Mouse (Mus musculus) common myeloid progenitor, adult 5-6 weeks (primary cell): ENCODE measurements around the gene Abhd16a. TPM values are rescaled to one million over a fixed set of nuclear protein-coding genes. Genes with fewer than 3 reads are reported as not detected.

Source experiments
- ATAC-seq: replicated peaks from 2 replicates; pipeline ENCODE4 v1.8.0; 2016; ENCODE audit warnings: low read depth, mild to moderate bottlenecking, moderate TSS enrichment, inconsistent platforms; ENCODE audit not compliant: poor library complexity, severe bottlenecking
- total RNA-seq: library from RNA; stranded (forward); fragments of 200-1000, 187-1606 nt; gene quantifications from 2 replicates; pipeline ENCODE4 v1.2.3, GENCODE M21; 2017

Abhd16a gene
- total RNA-seq, 1 experiment from 2014 or later: 38.8 TPM

DNA sequence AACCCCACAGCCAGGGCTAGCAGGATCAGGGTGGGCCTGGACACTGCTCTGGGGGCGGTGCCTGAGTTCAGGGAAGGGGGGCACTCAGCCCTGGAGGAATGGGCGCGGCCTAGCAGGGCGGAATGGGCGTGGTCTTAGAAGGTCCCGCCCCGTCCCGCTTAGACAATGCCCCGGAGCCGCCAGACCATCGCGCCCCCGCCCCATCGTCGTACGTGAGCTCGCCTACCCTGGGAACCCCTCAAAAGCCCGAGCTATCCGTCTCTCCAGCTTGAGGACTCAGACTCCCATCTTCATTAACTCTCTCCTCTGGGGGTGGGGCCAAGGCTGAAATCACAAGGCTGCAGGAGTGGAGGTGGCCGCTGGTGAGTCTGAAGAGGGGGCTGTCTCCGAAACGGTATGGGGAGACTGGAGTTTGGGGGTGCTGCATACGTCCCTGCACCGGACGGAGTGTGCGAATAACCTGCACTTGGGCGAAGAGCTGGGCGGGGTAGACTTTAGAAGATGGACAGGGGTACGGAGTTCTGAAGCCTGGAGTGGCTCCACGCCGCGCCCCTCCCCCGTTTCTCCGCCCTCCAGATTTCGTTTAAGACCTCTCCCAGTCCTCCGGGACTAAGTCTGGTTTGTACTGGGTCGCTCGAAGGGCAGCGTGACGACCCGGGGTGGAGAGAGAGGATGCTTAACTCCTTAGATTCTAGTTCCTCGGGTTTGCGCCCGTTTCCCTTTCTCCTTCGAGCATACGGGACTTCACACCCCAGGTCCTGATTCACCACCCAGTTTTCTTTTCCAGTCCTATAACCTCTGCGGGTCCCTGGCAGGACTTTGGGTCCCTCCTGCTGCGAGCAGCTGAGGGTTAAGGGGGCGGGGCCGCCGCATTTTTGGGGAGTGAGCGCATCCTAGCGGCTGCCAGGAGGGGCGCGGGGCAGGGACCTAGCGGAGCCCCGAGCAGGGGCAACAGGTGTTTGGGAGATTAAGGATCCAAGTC, 29.9 kb upstream of the Abhd16a start, which contains the start of gene Ddah2:
Gene Ddah2, plus strand, starts transcription at position 125 of the 982 bp plus-strand sequence.
- peak; percentile 83 for ATAC-seq

DNA sequence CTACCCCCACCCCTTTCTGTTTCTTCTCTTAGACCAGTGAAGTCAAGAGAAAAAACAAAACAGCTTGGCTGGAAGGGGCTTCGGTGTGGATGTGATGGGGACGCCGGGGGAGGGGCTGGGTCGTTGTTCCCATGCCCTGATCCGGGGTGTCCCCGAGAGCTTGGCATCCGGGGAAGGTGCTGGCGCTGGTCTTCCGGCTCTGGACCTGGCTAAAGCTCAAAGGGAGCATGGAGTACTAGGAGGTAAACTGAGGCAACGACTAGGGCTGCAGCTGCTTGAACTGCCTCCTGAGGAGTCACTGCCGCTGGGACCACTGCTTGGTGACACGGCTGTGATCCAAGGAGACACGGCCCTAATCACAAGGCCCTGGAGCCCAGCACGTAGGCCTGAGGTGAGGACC, 29.0 kb upstream of the Abhd16a start:
- ATAC-seq: no peak

DNA sequence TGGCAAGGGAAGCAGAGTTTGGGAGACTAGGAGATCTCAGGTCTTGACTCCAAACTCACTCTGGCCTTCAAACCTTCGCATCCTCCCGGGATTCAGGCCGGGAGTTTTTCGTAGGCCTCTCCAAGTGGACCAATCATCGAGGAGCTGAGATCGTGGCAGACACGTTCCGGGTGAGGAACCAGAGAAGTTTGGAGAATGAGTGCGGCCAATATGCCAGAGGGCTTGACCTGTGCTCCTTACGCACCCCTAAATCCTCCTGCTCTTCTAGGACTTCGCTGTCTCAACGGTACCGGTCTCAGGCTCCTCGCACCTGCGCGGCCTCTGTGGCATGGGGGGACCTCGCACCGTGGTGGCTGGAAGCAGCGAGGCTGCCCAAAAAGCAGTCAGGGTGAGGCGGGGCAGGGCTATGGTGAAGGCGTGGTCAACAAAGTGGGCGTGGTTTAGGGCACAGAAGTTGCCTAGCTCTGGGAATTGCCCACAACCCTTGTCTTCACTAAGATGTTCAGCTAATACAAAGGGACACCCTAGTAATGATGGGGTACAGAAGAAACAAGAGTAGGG, 28.2 kb upstream of the Abhd16a start:
- ATAC-seq: no peak

DNA sequence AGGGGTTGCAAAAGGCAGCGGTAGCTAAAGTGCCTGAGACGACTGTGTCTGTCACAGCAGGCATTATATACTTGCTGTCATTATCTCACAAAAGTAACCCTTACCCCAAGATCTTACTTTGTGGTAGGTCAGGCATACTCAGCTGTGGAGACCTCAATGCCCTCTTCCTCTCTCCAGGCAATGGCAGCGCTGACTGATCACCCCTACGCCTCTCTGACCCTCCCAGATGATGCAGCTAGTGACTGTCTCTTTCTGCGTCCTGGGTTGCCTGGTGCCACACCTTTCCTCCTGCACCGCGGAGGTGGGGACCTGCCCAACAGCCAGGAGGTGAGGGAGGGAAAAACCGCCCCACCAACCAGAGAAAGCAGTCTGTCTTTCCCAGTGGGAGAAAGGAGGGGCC, 27.8 kb upstream of the Abhd16a start:
- no peak for ATAC-seq

DNA sequence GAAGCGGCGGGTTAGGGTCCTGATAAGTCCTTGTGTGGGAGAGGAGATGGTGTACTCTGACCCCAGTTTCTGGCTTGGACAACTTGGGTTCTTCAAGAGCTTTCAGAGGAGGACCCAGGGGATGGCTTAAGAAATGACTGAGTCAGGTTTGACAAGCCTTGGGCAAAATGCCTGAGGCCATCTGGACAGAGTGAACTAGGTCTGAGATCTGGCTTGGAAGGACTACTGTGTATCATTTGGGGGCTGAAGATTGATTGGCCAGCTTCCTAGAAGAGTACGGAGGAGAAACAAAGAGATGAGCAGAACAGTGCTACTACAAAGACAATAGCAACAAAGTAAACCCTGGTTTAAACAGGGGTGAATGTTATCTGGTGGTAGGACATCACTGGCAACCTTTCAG, 25.6 kb upstream of the Abhd16a start:
- no peak for ATAC-seq

DNA sequence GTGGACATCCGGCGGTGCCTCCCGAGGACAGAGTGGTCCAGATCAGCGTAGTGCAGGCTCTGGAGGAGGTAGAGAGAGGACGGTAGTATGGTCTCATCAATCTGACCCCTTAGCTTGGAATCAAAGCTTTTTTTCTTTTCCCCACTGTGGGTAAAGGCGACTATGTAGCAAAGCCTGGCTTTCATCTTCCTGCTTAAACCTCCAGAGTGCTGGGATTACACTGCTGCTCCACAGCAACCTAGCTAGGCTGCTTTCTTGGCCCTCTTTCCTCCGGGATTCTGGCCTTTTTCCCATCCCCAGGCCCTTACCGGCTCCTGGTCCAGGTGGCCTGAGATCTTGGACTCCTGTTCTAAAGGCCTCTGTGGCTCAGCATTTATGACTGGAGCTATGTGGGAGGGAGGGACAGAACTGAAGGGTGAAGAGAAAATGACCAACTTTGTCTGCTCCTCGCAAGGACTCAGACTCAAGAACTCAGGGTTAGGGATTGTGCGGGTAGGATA, 24.6 kb upstream of the Abhd16a start:
- no peak for ATAC-seq

DNA sequence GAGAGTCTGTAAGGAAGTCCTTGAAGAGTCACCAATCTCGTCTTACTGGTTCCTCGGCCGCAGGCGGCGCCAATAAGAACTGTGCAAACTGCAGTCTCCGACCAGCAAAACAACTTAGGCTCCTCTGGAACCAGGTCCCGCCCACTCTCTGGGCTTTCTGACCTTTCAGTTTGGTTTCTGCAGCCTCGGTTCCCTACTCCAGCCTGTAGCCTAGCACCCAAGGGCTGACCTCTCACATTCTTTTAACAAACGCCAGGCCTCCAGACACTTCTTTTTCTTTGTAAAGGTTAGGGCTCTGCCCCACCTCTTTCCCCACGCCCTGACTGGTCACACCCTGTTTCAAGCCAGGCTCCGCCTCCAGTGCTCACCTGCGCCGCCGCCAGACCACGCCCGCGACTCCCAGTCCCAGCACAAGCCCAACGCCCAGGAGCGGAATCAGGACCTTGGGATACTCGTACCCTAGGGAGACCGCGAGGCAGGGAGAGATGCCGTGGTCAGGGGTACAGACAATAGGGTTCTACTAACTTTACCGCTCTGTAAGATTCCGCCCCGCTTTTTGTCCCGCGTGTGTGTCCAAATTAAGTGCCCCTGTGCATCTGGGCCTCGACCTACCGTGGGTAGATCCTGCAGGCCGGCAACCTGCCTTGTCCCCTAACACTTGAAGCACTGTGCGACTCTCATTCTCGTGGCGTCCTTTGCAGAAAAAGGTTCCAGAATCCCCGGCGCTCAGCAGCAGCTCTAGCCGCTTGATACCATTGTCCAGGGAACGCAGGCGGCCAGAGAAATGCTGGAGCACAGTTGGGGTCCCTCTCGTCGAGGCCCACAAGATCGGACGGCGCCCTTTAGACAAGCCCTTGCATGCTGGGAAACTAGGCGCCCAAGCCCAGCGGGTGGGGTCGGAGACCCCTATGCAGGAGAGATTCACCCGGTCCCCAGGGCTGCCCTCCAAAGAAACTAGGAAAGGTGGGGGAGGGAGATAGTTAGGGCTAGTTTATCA, 23.8 kb upstream of the Abhd16a start, which contains the start of gene Ly6g6c:
Gene Ly6g6c, plus strand, starts transcription at position 438 of the 997 bp plus-strand sequence.
- ATAC-seq: peak; percentile 37

DNA sequence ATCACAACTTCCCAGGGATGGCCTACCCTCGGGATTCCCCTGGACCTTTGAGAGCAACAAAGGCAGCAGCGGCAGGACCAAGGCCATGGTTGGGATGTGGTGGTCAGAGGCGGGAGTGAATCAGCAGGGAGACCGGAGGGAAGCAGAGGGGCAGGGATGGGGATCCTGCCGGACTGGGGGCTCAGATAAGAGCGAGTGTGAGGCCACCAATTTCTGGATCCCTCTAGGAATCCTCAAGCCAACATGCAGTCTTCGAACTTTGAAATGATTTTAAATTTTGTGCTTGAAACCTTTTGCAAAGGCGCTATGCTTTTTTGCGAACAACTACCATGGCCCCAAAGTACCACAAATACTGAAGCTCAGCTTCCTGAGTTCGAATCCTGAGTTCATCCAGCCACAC, 23.0 kb upstream of the Abhd16a start, which contains the start of gene Mpig6b:
Gene Mpig6b, minus strand, starts transcription at position 101 of the 400 bp plus-strand sequence.
- no peak for ATAC-seq

DNA sequence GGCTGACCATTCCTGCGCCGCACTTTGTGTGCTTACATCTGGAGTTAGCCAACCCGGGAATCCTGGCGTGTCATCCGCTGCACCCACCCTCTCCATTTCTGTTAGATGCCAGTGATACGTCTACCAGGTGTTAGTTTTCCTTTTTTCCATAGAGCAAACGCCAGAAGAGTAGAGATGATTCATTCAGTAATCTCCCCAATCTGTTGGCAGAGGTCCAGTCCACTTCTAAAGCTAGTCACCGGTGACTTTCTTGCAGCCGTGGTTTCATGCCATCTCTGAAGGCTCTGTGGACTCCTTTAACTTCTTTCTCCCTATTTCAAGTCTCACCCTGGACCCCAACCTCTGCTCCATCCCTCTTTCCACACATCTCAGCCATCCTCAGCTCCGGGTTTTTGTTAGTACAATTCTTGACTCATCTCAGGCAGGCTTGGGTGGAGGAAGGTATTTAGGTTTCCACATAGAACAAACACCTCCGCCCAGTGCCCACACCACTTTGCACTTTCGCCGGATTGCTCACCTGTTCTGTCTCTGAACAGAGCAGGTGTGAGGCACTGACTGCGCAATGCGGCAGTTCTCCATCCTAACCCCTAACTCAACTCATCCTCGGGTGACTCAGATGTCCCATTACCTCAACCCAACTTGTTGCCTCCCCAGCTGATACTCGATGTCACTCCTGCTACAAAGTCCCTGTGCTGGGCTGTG, 20.7 kb upstream of the Abhd16a start:
- ATAC-seq: no peak

DNA sequence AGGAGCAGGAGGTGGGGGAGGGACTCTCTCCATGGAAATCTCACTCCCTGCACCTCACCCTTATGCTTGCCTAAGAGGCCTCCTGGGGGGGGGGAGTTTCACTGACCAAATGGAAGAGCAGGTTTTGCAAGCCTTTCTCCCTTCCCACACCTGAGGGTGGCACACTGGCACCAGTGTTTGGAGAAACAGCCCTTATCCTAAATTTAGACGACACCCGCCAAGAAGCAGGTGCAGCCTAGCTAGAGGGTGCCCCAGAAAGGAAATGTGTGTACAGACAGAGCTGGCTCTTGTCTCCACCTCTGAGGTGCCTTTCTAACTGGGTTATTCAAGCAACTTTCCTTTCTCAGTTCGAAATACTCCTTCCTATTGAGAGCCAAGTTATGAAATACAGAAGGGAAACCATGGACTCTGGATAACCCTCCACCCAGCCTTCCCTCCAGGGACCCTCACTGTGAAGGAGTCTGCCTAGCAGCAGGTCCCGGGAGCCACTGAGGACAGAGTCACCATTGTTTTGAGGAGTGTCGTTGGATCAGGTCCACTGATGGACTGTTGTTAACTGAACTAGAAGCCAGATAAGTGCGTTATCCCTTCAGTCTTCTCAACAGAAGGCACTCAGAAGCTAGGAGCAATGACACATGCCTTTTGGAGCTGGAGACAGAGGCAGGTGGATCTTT, 18.4 kb upstream of the Abhd16a start:
- no peak for ATAC-seq

DNA sequence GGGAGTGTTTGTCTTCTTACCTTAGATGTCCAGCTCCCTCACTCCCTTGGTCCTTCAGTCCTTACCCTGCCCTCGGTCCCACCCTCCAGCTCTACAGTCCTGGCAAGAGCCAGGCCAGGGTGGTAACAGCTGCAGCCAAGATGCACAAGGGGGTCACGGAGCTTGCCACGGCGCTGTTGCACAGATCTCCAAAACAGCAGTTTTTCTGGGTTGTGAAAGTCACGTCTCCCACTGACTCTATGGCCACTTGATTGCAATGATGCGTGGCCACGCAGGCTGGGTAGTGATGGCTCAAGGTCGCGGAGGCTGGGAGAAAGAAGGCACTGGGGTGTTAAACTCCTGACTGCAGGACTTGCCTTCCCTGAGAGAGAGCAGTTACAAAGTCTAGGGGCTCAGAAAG, 17.6 kb upstream of the Abhd16a start:
- no peak for ATAC-seq

DNA sequence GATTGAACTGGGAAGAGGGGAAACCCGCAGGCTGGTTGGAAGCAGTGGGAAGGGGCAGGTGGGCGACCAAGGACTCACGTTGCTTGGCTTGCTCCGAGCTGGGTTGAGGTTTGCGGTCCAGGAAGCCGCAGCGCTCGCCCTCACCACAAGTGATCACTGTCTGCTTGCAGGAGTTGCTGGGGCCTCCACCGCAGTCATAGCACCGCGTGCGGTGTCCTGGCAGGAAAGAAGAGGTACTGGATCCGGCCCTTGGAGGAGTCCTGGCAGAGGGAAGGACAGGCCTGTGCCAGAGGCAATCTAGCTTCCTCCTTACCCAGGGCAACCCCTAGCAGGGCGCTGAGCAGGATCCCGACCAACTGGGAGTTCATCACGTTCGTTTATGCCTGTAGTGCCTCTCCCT, 15.0 kb upstream of the Abhd16a start:
- ATAC-seq: peak; percentile 65

DNA sequence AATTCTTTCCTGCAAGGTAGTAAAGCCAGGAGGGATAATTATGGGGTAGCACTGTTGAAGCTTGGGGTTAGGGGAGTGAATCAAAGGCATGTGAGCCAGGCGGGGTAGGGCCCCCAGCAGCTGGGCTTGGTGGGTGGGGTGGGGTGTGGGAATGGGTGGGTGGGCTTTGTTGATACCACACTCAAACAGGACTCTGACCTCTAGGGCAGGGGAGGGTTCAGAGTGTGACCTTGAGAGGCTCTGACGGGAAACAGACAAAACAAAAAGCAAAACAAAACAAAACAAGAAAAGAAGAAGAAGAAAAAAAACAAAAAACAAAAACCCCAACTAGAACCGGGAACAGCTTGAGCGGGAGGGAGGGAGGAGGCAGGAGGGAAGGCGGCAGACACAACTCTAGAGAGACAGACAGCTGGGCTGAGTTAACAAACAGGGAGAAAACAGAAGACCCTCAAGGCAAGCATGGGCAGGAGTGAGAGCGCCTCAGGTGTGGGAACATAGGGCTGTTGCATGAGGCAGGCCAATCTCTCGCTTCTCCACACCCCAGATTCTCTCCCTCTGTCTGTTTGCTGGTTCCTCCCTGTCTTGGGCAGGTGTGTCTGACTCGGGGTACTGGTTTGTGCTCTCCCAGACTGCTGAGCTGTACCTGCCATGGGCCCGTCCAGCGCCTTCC, 12.4 kb upstream of the Abhd16a start, which contains the start of gene Ly6g6e:
Gene Ly6g6e, plus strand, starts transcription at position 396 of the 670 bp plus-strand sequence.
- ATAC-seq: no peak

DNA sequence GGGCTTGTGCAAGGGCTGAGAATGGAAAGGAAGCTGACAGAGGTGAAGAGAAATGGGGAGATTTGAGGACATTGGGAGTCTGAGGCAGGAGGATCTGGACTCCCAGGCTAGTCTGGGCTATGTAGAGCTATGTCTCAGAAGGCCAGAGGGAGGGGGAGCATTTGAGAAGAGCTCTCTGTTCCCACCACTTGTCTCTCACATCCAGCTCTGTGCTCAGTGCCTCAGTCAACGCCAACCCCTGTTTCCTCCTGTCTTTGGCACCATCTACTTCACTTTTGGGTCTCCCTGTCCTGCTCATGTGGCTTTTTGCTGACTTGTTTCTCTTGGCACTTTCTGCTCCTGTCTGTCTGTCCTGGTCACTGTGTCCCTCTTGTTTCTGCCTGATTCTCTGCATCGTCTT, 11.8 kb upstream of the Abhd16a start:
- ATAC-seq: no peak

DNA sequence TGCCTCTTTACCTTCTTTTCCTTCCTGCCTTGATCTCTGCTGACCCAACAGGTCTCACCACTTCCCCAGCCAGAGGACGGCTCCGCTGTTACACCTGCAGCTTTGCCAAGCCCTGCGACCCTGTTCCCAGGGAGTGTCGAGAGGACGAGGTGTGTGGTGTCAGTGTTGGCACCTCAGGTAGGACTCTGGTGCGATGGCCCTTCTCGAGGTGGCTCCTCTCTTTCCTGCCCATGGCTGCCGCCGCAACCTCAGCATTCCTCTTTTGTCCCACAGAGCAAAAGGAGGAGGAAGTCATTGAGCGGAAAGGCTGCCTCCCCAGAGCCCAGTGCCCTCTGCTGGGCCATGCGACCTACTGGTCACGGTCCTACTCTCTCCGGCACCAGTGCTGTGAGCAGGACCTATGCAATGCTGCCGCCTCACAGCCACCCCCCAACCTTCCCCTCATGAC, 11.3 kb upstream of the Abhd16a start, which contains the start of gene Ly6g6d:
Gene Ly6g6d, minus strand, starts transcription at position 280 of the 448 bp plus-strand sequence.
- peak; percentile 16; the same call in 1 of the 2 replicates for ATAC-seq

DNA sequence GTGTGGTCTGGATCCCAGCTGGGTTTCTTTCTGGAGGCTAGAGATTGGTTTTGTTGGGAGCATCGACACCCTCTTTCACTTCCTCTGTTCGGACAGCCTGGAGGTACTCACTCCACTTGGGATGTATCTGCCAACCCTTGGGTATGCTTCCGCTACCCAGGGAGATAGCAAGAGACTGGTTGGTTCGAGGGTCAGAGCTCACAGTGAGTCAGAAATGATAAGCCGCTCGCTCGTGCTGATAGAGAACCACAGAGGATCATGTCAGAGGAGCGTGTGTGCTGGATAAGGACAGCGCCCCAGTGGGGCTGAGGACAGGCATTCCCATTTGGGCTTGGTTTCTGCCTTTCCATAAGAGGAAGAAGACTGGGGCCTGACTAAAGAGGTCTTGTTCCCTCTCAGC, 9.3 kb upstream of the Abhd16a start:
- ATAC-seq: peak; percentile 80

DNA sequence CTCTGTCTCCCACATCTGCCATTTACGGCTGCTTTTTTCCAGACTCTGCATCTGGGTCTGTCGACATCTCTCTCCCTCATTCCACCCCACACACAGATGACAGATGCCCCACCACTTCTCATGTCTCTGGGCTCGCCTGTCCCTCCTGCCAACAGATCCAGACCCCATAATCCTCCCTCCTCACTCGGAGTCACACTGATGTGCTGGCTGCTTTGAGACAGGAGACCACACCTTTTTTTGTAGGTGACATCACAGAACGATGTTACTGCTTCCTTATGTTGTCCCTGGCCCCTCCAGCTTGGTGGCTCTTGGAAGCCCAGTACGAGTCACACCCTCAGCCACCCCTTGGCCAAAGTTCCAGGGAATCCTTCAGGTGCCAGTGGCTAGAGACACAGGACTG, 8.8 kb upstream of the Abhd16a start:
- peak; percentile 9; the same call in 1 of the 2 replicates for ATAC-seq

DNA sequence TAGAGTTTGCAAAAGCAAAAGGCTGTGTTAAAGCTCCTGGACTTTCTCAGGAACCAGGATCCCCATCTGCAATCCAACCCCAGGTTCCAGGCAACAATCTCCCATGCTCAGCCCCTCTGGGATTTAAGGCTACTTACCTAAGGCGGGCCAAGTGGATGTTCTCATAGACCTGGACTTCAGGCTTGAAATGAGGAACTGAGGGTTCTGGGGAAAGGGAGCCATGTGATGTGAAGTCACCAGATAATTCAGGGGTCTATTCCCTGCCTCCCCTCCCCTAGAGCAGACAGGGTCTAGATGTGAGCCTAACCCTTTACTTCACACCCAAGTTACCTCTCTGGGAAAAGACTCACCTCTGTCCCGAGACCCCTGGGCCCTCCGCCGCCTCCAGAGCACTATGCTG, 8.4 kb upstream of the Abhd16a start:
- no peak for ATAC-seq
